Mouse (Mus musculus): ENCODE measurements at regions not wholly inside any gene's neighbourhood (a gene's known extent, or its start where the extent isn't known, plus 50 kb on each side); places are given as distances from the start of the nearest gene placed in this dataset.

- no peak for TF ChIP-seq GATA1 (IDR thresholded peaks at IDR 0.05; ENCODE audit: low read length)
- TF ChIP-seq TAL1 (IDR thresholded peaks at IDR 0.05; ENCODE audit: low read length), result no peak
Measured at GRCm38 (mm10) chr3:50901321-50901720, 322.9 kb upstream of the Noct start.

Measured in erythroblast, embryonic 14.5 days (primary cell).